Mouse (Mus musculus) lung, postnatal 0 days (tissue): ENCODE data around the gene Klf12.

Source experiments
- CTCF ChIP-seq: IDR thresholded peaks from 2 replicates; pipeline ENCODE4 v1.5.1; 2016; ENCODE audit warnings: antibody characterized with exemption, mild to moderate bottlenecking
- EP300 ChIP-seq: IDR thresholded peaks from 2 replicates; pipeline ENCODE4 v1.6.1; 2016; ENCODE audit warnings: antibody characterized with exemption, mild to moderate bottlenecking, control low read depth

DNA sequence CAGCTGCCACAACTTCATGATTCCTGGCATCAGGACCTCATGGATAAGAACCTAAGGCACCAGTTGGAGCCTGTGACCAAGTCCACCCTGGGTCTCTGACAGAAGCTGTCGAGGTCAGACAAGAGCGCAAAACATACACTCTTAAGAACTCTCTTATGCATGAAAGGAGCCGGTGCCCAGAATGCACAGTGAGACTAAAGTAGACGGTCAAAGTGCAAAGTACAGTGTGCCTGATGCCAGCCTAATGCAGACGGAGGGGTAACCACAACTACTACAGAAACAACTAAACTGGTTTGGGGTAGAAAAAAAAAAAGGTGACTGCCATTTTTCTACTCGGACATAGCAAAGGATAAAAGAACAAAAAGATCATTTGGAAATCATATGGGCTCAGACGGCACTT lies 47.7 kb downstream of the Klf12 start:
- no peak for TF ChIP-seq CTCF
- no peak for TF ChIP-seq EP300
